Mouse (Mus musculus) heart, embryonic 16.5 days (tissue): ENCODE data around the gene Col8a1. TPM values are rescaled to one million over a fixed set of nuclear protein-coding genes. Genes with fewer than 3 reads are reported as not detected.

Source experiments
- ATAC-seq: fragments of 200-750 bp; cut with Nextera tagmentation; replicated peaks from 2 replicates; pipeline ENCODE4 v1.8.0; 2017; ENCODE audit warnings: moderate number of reproducible peaks; ENCODE audit not compliant: insufficient read depth, low FRiP score; ENCODE audit errors: extremely low read depth
- H3K27ac ChIP-seq: fragments of 300-500 bp; sonication (generic); 2 replicates; pipeline ENCODE4 v1.5.1; 2014; ENCODE audit warnings: mild to moderate bottlenecking, low read length, control low read depth, moderate library complexity
- H3K27me3 ChIP-seq: fragments of 300-500 bp; sonication (generic); 2 replicates; pipeline ENCODE4 v1.6.1; 2014; ENCODE audit warnings: low read length, mixed read lengths; ENCODE audit not compliant: control insufficient read depth, insufficient read depth
- H3K36me3 ChIP-seq: fragments of 300-500 bp; sonication (generic); 2 replicates; pipeline ENCODE4 v1.6.1; 2014; ENCODE audit not compliant: control insufficient read depth, insufficient read depth
- H3K4me1 ChIP-seq: fragments of 300-500 bp; sonication (generic); 2 replicates; pipeline ENCODE4 v1.6.1; 2014; ENCODE audit warnings: low read length, mixed read lengths; ENCODE audit not compliant: control insufficient read depth, insufficient read depth
- H3K4me2 ChIP-seq: fragments of 300-500 bp; sonication (generic); 2 replicates; pipeline ENCODE4 v1.6.1; 2014; ENCODE audit warnings: low read depth, mild to moderate bottlenecking, control low read depth, low read length
- H3K4me3 ChIP-seq: fragments of 300-500 bp; sonication (generic); 2 replicates; pipeline ENCODE4 v1.5.1; 2014; ENCODE audit warnings: mild to moderate bottlenecking, control low read depth, low read length
- H3K9ac ChIP-seq: fragments of 300-500 bp; sonication (generic); 2 replicates; pipeline ENCODE4 v1.6.1; 2014; ENCODE audit warnings: low read length, control low read depth
- H3K9me3 ChIP-seq: fragments of 300-500 bp; sonication (generic); replicated peaks from 2 replicates; pipeline ENCODE4 v1.6.1; 2016; ENCODE audit warnings: low read length; ENCODE audit not compliant: control insufficient read depth
- WGBS: fragments of 180-500 bp; shearing (Covaris S2); extraction: QIAGEN DNeasy Blood & Tissue Kit; methylation state at CpG from one replicate; pipeline ENCODE4 v1.1.7; 2014; 5-methylcytosine and 5-hydroxymethylcytosine counted together
- polyA plus RNA-seq: library from polyadenylated mRNA; unstranded; fragments of >200 nt; fragmentation: Nextera tagmentation; extraction: Ambion mirVana; gene quantifications from 2 replicates; pipeline ENCODE4 v1.2.1, GENCODE M21; 2015

Col8a1 gene
- polyA plus RNA-seq, 1 experiment from 2014 or later, result 2.1 TPM

- no peak overlapping the region for H3K27ac ChIP-seq
- ATAC-seq, result no peak
- H3K4me1 ChIP-seq, result no peaks in the 10 kb centered on the region
- H3K27me3 ChIP-seq, result no peaks in the 10 kb centered on the region
- H3K9me3 ChIP-seq, result no peaks in the 10 kb centered on the region
- H3K4me3 ChIP-seq, result no peak overlapping the region
- H3K4me2 ChIP-seq, result no peak overlapping the region
- WGBS, result 78% methylated on average over 5 of the region's 5 CpGs
- H3K36me3 ChIP-seq, result no peaks in the 10 kb centered on the region
- H3K9ac ChIP-seq, result no peak overlapping the region
Measured at GRCm38 (mm10) chr16:57698733-57699132, 55.8 kb downstream of the Col8a1 start.

- H3K9ac ChIP-seq, result no peak overlapping the region
- 80% methylated on average over 1 of the region's 1 CpGs for WGBS
- no peak overlapping the region for H3K27ac ChIP-seq
- no peaks in the 10 kb centered on the region for H3K36me3 ChIP-seq
- H3K9me3 ChIP-seq, result no peaks in the 10 kb centered on the region
- no peak for ATAC-seq
- no peaks in the 10 kb centered on the region for H3K4me1 ChIP-seq
- no peaks in the 10 kb centered on the region for H3K27me3 ChIP-seq
- H3K4me3 ChIP-seq, result no peak overlapping the region
- H3K4me2 ChIP-seq, result no peak overlapping the region
Measured at GRCm38 (mm10) chr16:57694694-57695093, 59.8 kb downstream of the Col8a1 start.

GRCm38 (mm10) chr16:57693906-57694522, 60.5 kb downstream of the Col8a1 start:
- no peak overlapping the region for H3K27ac ChIP-seq
- WGBS, result 85% methylated on average over 2 of the region's 2 CpGs
- no peaks in the 10 kb centered on the region for H3K36me3 ChIP-seq

GRCm38 (mm10) chr16:57685790-57686399, 68.6 kb downstream of the Col8a1 start:
- ATAC-seq, result no peak
- Histone ChIP-seq H3K4me2 (no peak overlapping the region), H3K36me3 (no peaks in the 10 kb centered on the region), H3K9ac (no peak overlapping the region), H3K27ac (no peak overlapping the region), H3K9me3 (no peaks in the 10 kb centered on the region), H3K4me1 (no peaks in the 10 kb centered on the region), H3K27me3 (no peaks in the 10 kb centered on the region), H3K4me3 (no peak overlapping the region)
- 66% methylated on average over 5 of the region's 5 CpGs for WGBS

More at GRCm38 (mm10) chr16:57693906-57694522, 60.5 kb downstream of the Col8a1 start:
- Histone ChIP-seq H3K4me3 (no peak overlapping the region), H3K9ac (no peak overlapping the region), H3K27me3 (no peaks in the 10 kb centered on the region), H3K9me3 (no peaks in the 10 kb centered on the region), H3K4me1 (no peaks in the 10 kb centered on the region), H3K4me2 (no peak overlapping the region)
- no peak for ATAC-seq

- H3K27ac ChIP-seq, result no peak overlapping the region
- H3K36me3 ChIP-seq, result no peaks in the 10 kb centered on the region
- no peak overlapping the region for H3K9ac ChIP-seq
- no peaks in the 10 kb centered on the region for H3K27me3 ChIP-seq
- H3K4me1 ChIP-seq, result no peaks in the 10 kb centered on the region; the same call in 1 of the 2 replicates
- H3K9me3 ChIP-seq, result no peaks in the 10 kb centered on the region
- no peak for ATAC-seq
- no peak overlapping the region for H3K4me3 ChIP-seq
- H3K4me2 ChIP-seq, result no peak overlapping the region
- 59% methylated on average over 2 of the region's 2 CpGs for WGBS
Measured at GRCm38 (mm10) chr16:57672251-57672650, 82.3 kb downstream of the Col8a1 start.

- H3K9ac ChIP-seq, result no peak overlapping the region
- no peak for ATAC-seq
- H3K4me1 ChIP-seq, result no peaks in the 10 kb centered on the region; the same call in 1 of the 2 replicates
- H3K9me3 ChIP-seq, result no peaks in the 10 kb centered on the region
- WGBS, result 59% methylated on average over 2 of the region's 2 CpGs
- no peak overlapping the region for H3K4me2 ChIP-seq
- no peaks in the 10 kb centered on the region for H3K36me3 ChIP-seq
- H3K27ac ChIP-seq, result no peak overlapping the region
- no peaks in the 10 kb centered on the region for H3K27me3 ChIP-seq
- no peak overlapping the region for H3K4me3 ChIP-seq
Measured at GRCm38 (mm10) chr16:57671637-57672036, 82.9 kb downstream of the Col8a1 start.

- no peak overlapping the region for H3K27ac ChIP-seq
- peaks cover 4% of the 10 kb centered on the region for H3K4me1 ChIP-seq
- H3K4me2 ChIP-seq, result no peak overlapping the region
- no peak overlapping the region for H3K4me3 ChIP-seq
- H3K36me3 ChIP-seq, result no peaks in the 10 kb centered on the region
- H3K9ac ChIP-seq, result no peak overlapping the region
- no peaks in the 10 kb centered on the region for H3K9me3 ChIP-seq
- WGBS, result 7% methylated on average over 3 of the region's 3 CpGs
- ATAC-seq, result no peak
- no peaks in the 10 kb centered on the region for H3K27me3 ChIP-seq
Measured at GRCm38 (mm10) chr16:57669348-57669747, 85.2 kb downstream of the Col8a1 start.

- no peak overlapping the region; the same call in 1 of the 2 replicates for H3K27ac ChIP-seq
- H3K4me1 ChIP-seq, result peaks cover 4% of the 10 kb centered on the region; the same call in 1 of the 2 replicates
- no peaks in the 10 kb centered on the region for H3K9me3 ChIP-seq
- H3K27me3 ChIP-seq, result no peaks in the 10 kb centered on the region
- H3K9ac ChIP-seq, result no peak overlapping the region
- H3K4me3 ChIP-seq, result no peak overlapping the region
- H3K4me2 ChIP-seq, result no peak overlapping the region
- no peaks in the 10 kb centered on the region for H3K36me3 ChIP-seq
- no peak for ATAC-seq
- 37% methylated on average over 3 of the region's 3 CpGs for WGBS
Measured at GRCm38 (mm10) chr16:57662661-57663060, 91.9 kb downstream of the Col8a1 start.

- Histone ChIP-seq H3K9ac (no peak overlapping the region), H3K4me3 (no peak overlapping the region), H3K9me3 (no peaks in the 10 kb centered on the region), H3K27ac (no peak overlapping the region), H3K36me3 (no peaks in the 10 kb centered on the region), H3K27me3 (no peaks in the 10 kb centered on the region), H3K4me2 (no peak overlapping the region), H3K4me1 (0 out of 2 replicates have a peak, but pooled peaks cover 2% of the 10 kb centered on the region)
- no peak for ATAC-seq
- 49% methylated on average over 2 of the region's 2 CpGs for WGBS
Measured at GRCm38 (mm10) chr16:57649888-57650287, 104.6 kb downstream of the Col8a1 start.
